Mouse (Mus musculus): ENCODE results near the gene Wdr48.

GRCm38 (mm10) chr9:119974609-119975008 lies 79.9 kb downstream of the Wdr48 start:
- TF ChIP-seq CTCF (IDR thresholded peaks at IDR 0.05; ENCODE audit: insufficient read depth, low read depth, low read length) (no peak), POLR2A (IDR thresholded peaks at IDR 0.05; ENCODE audit: insufficient read depth, low read depth, low read length) (no peak)
